Mouse (Mus musculus): ENCODE measurements around the gene Cbx5. TPM values are rescaled to one million over a fixed set of nuclear protein-coding genes. Genes with fewer than 3 reads are reported as not detected.
A peak's percentile ranks its signal among the peaks of the same experiment; 100 is the strongest.

Cbx5 gene
- polyA plus RNA-seq, 1 experiment from 2014 or later = 161 TPM

- Histone ChIP-seq H3K27me3 (peaks cover 98% of the 10 kb centered on the region), H3K4me3 (no peak overlapping the region), H3K36me3 (ENCODE audit: poor library complexity, severe bottlenecking) (no peaks in the 10 kb centered on the region), H3K27ac (no peak overlapping the region), H3K9me3 (replicated peaks) (no peaks in the 10 kb centered on the region), H3K9ac (no peak overlapping the region), H3K4me2 (no peak overlapping the region), H3K4me1 (peaks cover 9% of the 10 kb centered on the region; the same call in 1 of the 2 replicates)
- ATAC-seq = no peak
- WGBS = 7% methylated on average over 12 of the region's 12 CpGs
Observed at GRCm38 (mm10) chr15:103178137-103178536, 61.5 kb downstream of the Cbx5 start.

- 6% methylated on average over 12 of the region's 12 CpGs for WGBS
- Histone ChIP-seq H3K4me2 (no peak overlapping the region), H3K9me3 (replicated peaks) (no peaks in the 10 kb centered on the region), H3K36me3 (ENCODE audit: poor library complexity, severe bottlenecking) (no peaks in the 10 kb centered on the region), H3K27ac (no peak overlapping the region), H3K4me3 (no peak overlapping the region), H3K9ac (no peak overlapping the region), H3K27me3 (peaks cover 98% of the 10 kb centered on the region), H3K4me1 (0 out of 2 replicates have a peak, but pooled peaks cover 4% of the 10 kb centered on the region)
- no peak for ATAC-seq
Observed at GRCm38 (mm10) chr15:103177611-103178041, 62.0 kb downstream of the Cbx5 start.

GRCm38 (mm10) chr15:103176874-103177421, 62.7 kb downstream of the Cbx5 start:
- H3K27me3 ChIP-seq = peaks cover 99% of the 10 kb centered on the region
- H3K9ac ChIP-seq = no peak overlapping the region
- 1% methylated on average over 18 of the region's 18 CpGs for WGBS
- H3K4me2 ChIP-seq = no peak overlapping the region
- ATAC-seq = peak; percentile 83
- H3K27ac ChIP-seq = no peak overlapping the region
- 0 out of 2 replicates have a peak, but pooled peaks cover 4% of the 10 kb centered on the region for H3K4me1 ChIP-seq
- H3K36me3 ChIP-seq (ENCODE audit: poor library complexity, severe bottlenecking) = no peaks in the 10 kb centered on the region
- H3K9me3 ChIP-seq (replicated peaks) = no peaks in the 10 kb centered on the region
- H3K4me3 ChIP-seq = no peak overlapping the region

GRCm38 (mm10) chr15:103173251-103173650, 66.4 kb downstream of the Cbx5 start:
- Histone ChIP-seq H3K4me1 (peaks cover 25% of the 10 kb centered on the region), H3K27me3 (peaks cover 100% of the 10 kb centered on the region), H3K4me3 (no peak overlapping the region), H3K9me3 (replicated peaks) (no peaks in the 10 kb centered on the region), H3K4me2 (no peak overlapping the region), H3K36me3 (ENCODE audit: poor library complexity, severe bottlenecking) (no peaks in the 10 kb centered on the region), H3K9ac (no peak overlapping the region), H3K27ac (no peak overlapping the region)
- no peak for ATAC-seq
- 66% methylated on average over 5 of the region's 5 CpGs for WGBS

GRCm38 (mm10) chr15:103172537-103172936, 67.1 kb downstream of the Cbx5 start:
- Histone ChIP-seq H3K36me3 (ENCODE audit: poor library complexity, severe bottlenecking) (no peaks in the 10 kb centered on the region), H3K4me2 (no peak overlapping the region), H3K27ac (no peak overlapping the region), H3K4me1 (peaks cover 22% of the 10 kb centered on the region), H3K9ac (no peak overlapping the region), H3K4me3 (no peak overlapping the region), H3K9me3 (replicated peaks) (no peaks in the 10 kb centered on the region), H3K27me3 (peaks cover 100% of the 10 kb centered on the region)
- WGBS = 4% methylated on average over 10 of the region's 10 CpGs
- ATAC-seq = no peak

GRCm38 (mm10) chr15:103171276-103171675, 68.3 kb downstream of the Cbx5 start:
- H3K9me3 ChIP-seq (replicated peaks) = no peaks in the 10 kb centered on the region
- H3K4me2 ChIP-seq = no peak overlapping the region
- H3K9ac ChIP-seq = no peak overlapping the region
- H3K27ac ChIP-seq = no peak overlapping the region
- peaks cover 100% of the 10 kb centered on the region for H3K27me3 ChIP-seq
- H3K4me1 ChIP-seq = peaks cover 21% of the 10 kb centered on the region
- ATAC-seq = no peak
- WGBS = 8% methylated on average over 8 of the region's 8 CpGs
- H3K4me3 ChIP-seq = no peak overlapping the region
- no peaks in the 10 kb centered on the region for H3K36me3 ChIP-seq (ENCODE audit: poor library complexity, severe bottlenecking)

- H3K4me1 ChIP-seq = peaks cover 22% of the 10 kb centered on the region
- no peaks in the 10 kb centered on the region for H3K9me3 ChIP-seq (replicated peaks)
- H3K9ac ChIP-seq = no peak overlapping the region
Observed at GRCm38 (mm10) chr15:103170316-103170679, 69.3 kb downstream of the Cbx5 start.

GRCm38 (mm10) chr15:103169612-103170315, 69.9 kb downstream of the Cbx5 start:
- H3K4me2 ChIP-seq = peak overlapping the region; percentile 80
- H3K4me3 ChIP-seq = peak overlapping the region; percentile 46
- WGBS = 1% methylated on average over 26 of the region's 26 CpGs
- H3K9me3 ChIP-seq (replicated peaks) = no peaks in the 10 kb centered on the region
- no peaks in the 10 kb centered on the region for H3K36me3 ChIP-seq (ENCODE audit: poor library complexity, severe bottlenecking)
- H3K27ac ChIP-seq = no peak overlapping the region
- H3K27me3 ChIP-seq = peaks cover 93% of the 10 kb centered on the region
- H3K9ac ChIP-seq = 0 out of 2 replicates have a peak overlapping the region, but pooled peaks have one; percentile 56
- peaks cover 23% of the 10 kb centered on the region for H3K4me1 ChIP-seq
- no peak for ATAC-seq

More at GRCm38 (mm10) chr15:103170316-103170679, 69.3 kb downstream of the Cbx5 start:
- Histone ChIP-seq H3K36me3 (ENCODE audit: poor library complexity, severe bottlenecking) (no peaks in the 10 kb centered on the region), H3K4me3 (peak overlapping the region; percentile 46), H3K27me3 (peaks cover 98% of the 10 kb centered on the region), H3K27ac (no peak overlapping the region), H3K4me2 (peak overlapping the region; percentile 80)
- WGBS = 7% methylated on average over 12 of the region's 16 CpGs
- no peak for ATAC-seq

- Histone ChIP-seq H3K9me3 (replicated peaks) (no peaks in the 10 kb centered on the region), H3K9ac (peak overlapping the region; percentile 56), H3K4me3 (peak overlapping the region; percentile 46), H3K4me2 (peak overlapping the region; percentile 80), H3K27me3 (peaks cover 89% of the 10 kb centered on the region), H3K4me1 (peaks cover 23% of the 10 kb centered on the region), H3K27ac (no peak overlapping the region), H3K36me3 (ENCODE audit: poor library complexity, severe bottlenecking) (no peaks in the 10 kb centered on the region)
- 0 out of 2 replicates have a peak, but pooled peaks have one; percentile 25 for ATAC-seq
- 1% methylated on average over 63 of the region's 63 CpGs for WGBS
Observed at GRCm38 (mm10) chr15:103168801-103169611, 70.6 kb downstream of the Cbx5 start.

- Histone ChIP-seq H3K27ac (no peak overlapping the region), H3K27me3 (peaks cover 77% of the 10 kb centered on the region), H3K4me2 (no peak overlapping the region), H3K36me3 (ENCODE audit: poor library complexity, severe bottlenecking) (no peaks in the 10 kb centered on the region), H3K4me1 (peaks cover 27% of the 10 kb centered on the region), H3K9me3 (replicated peaks) (no peaks in the 10 kb centered on the region), H3K4me3 (no peak overlapping the region), H3K9ac (no peak overlapping the region)
- WGBS = 8% methylated on average over 3 of the region's 3 CpGs
- ATAC-seq = no peak
Observed at GRCm38 (mm10) chr15:103167786-103168185, 71.8 kb downstream of the Cbx5 start.

GRCm38 (mm10) chr15:103167042-103167615, 72.5 kb downstream of the Cbx5 start, which contains the start of gene Smug1:
Gene Smug1 (minus strand): TSS chr15:103167092.
- H3K9me3 ChIP-seq (replicated peaks) = no peaks in the 10 kb centered on the region
- H3K4me1 ChIP-seq = peaks cover 33% of the 10 kb centered on the region
- WGBS = 20% methylated on average over 6 of the region's 6 CpGs
- H3K9ac ChIP-seq = no peak within 1 kb of the TSS
- no peak within 1 kb of the TSS for H3K4me2 ChIP-seq
- ATAC-seq = no peak
- no peaks in the 10 kb centered on the region for H3K36me3 ChIP-seq (ENCODE audit: poor library complexity, severe bottlenecking)
- no peak within 1 kb of the TSS for H3K4me3 ChIP-seq
- no peak within 1 kb of the TSS for H3K27ac ChIP-seq
- peaks cover 71% of the 10 kb centered on the region for H3K27me3 ChIP-seq

Data from forebrain, embryonic 13.5 days (tissue).